Mouse (Mus musculus): ENCODE measurements around the gene Nudt22.

DNA sequence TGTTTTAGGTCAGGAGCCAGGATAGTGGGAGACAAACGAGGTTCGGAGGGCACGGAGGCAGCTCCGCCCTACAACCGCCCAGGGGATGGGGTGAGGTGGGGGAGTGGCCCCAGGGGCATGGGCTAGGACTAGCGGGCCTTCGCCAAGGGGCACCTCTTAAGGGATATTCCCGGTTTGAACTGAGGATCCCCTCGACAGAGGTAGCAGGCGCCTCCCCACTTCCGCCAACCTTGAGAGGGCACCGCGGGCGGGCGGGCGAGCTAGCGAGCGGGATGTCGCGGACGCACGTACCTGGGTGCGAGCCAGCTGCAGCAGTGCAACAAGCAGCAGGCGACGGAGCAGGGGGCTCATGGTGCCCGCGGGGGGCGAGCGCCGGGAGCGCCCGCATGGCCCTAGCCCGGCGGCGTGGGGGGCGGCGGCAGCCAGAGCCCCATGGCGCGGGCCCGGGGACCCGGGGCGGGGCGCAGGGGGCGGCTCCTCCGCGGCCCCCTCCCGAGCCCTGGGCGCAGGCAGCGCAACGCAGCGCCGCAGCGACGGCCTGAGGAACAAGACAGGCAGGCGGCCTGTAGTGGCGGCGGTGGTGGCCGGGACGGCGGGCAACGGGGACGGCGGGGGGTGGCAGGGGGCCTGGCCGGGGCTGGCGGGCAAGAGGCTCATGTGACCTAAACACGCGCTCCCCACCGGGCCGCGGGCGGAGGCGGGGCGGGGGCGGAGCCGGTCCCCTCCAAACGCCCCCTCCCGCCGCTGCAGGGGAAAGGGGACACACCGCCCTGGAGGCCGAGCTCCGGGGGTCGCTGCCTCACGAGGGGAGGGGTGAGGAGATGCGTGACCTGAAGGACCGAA, 8.6 kb downstream of the Nudt22 start, which contains the start of gene Vegfb:
- TF ChIP-seq CTCF (IDR thresholded peaks at IDR 0.05; ENCODE audit: extremely low read depth, insufficient read length, insufficient replicate concordance, low read depth, low read length), result no peak
- TF ChIP-seq POLR2A (IDR thresholded peaks at IDR 0.05; ENCODE audit: low read depth, low read length), result no peak; the same call in 1 of the 2 replicates
